Mouse (Mus musculus) ES-Bruce4 (cell line): Measurements from ENCODE around the gene Zfyve9.

Experiments used
- CTCF ChIP-seq: IDR thresholded peaks from one replicate; pipeline ENCODE4 v1.8.1; 2011; ENCODE audit warnings: low read depth, low read length
- EP300 ChIP-seq: IDR thresholded peaks from 2 replicates; pipeline ENCODE4 v1.6.1; 2011; ENCODE audit warnings: low read depth, low read length; ENCODE audit not compliant: insufficient read depth
- POLR2A ChIP-seq: IDR thresholded peaks from one replicate; pipeline ENCODE4 v1.8.1; 2011; ENCODE audit warnings: low read length; ENCODE audit not compliant: insufficient read depth

DNA sequence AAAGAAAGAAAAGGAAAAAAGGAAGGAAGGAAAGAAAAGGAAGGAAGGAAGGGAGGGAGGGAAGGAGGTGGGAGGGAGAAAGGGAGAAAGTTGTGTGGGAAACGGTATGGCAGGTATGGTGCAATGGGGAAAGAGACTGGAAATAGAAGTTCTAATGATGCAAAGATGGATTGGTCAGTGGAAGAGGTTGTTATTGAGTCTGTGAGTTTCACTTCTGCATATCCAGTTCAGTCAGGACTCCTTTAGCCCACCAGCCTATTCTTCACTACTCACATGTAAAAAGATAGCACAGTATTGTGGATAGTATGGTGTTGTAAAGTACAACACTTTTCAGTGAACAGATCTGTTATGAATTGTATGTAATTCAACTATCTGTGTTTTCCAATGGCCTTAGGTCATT, 9.9 kb upstream of the Zfyve9 start:
- no peak for TF ChIP-seq POLR2A
- TF ChIP-seq CTCF, result no peak
- no peak for TF ChIP-seq EP300
